Mouse (Mus musculus) thymus, adult 2 months (tissue): ENCODE results near the gene Gstm7. TPM values are rescaled to one million over a fixed set of nuclear protein-coding genes. Genes with fewer than 3 reads are reported as not detected.

Source experiments
- DNase-seq: peaks from one replicate; pipeline ENCODE4 v3.0.0; 2021
- H3K27ac ChIP-seq: fragments of 200-500 bp; 2 replicates; pipeline ENCODE4 v1.5.1; 2012; ENCODE audit warnings: low read length, control low read depth; ENCODE audit not compliant: control insufficient read depth, insufficient read depth
- H3K27me3 ChIP-seq: fragments of 200-500 bp; 2 replicates; pipeline ENCODE4 v1.6.1; 2012; ENCODE audit warnings: mild to moderate bottlenecking, low read length, moderate library complexity, mixed read lengths; ENCODE audit not compliant: control insufficient read depth, insufficient read depth
- H3K36me3 ChIP-seq: fragments of 200-500 bp; 2 replicates; pipeline ENCODE4 v1.6.1; 2012; ENCODE audit warnings: mild to moderate bottlenecking, low read length, moderate library complexity; ENCODE audit not compliant: control insufficient read depth, insufficient read depth
- H3K4me1 ChIP-seq: fragments of 200-500 bp; replicated peaks from 2 replicates; pipeline ENCODE4 v1.6.1; 2012; ENCODE audit warnings: low read length; ENCODE audit not compliant: control insufficient read depth, insufficient read depth
- H3K4me3 ChIP-seq: fragments of 200-500 bp; 2 replicates; pipeline ENCODE4 v1.5.1; 2012; ENCODE audit warnings: mild to moderate bottlenecking, low read length, control low read depth, moderate library complexity; ENCODE audit not compliant: control insufficient read depth, insufficient read depth
- CTCF ChIP-seq: fragments of 200-500 bp; IDR thresholded peaks from 2 replicates; pipeline ENCODE4 v1.5.1; 2012; ENCODE audit warnings: mild to moderate bottlenecking, control low read depth, low read length, moderate library complexity, borderline replicate concordance; ENCODE audit not compliant: control insufficient read depth, poor library complexity, insufficient read depth; ENCODE audit errors: extremely low read depth
- POLR2A ChIP-seq: fragments of 200-500 bp; IDR thresholded peaks from 2 replicates; pipeline ENCODE4 v1.6.1; 2012; ENCODE audit warnings: mild to moderate bottlenecking, low read length, control low read depth, moderate library complexity; ENCODE audit not compliant: control insufficient read depth, poor library complexity, insufficient read depth; ENCODE audit errors: extremely low read depth
- WGBS: fragments of 180-500 bp; shearing (Covaris S2); methylation state at CpG from one replicate; pipeline ENCODE4 v1.1.7; 2018; 5-methylcytosine and 5-hydroxymethylcytosine counted together
- polyA plus RNA-seq: library from polyadenylated mRNA; depleted of rRNA; stranded (reverse); fragments of >200 nt; gene quantifications from 2 replicates; pipeline ENCODE4 v1.2.3, GENCODE M21; 2012

Gstm7 gene
- polyA plus RNA-seq, 1 experiment: 5.3 TPM

- H3K4me3 ChIP-seq: no peak overlapping the region
- H3K27ac ChIP-seq: no peak overlapping the region
- TF ChIP-seq POLR2A: no peak
- peak; percentile 76; the same call in 1 of the 2 replicates for TF ChIP-seq CTCF
- H3K4me1 ChIP-seq: no peaks in the 10 kb centered on the region
- 13% methylated on average over 3 of the region's 3 CpGs for WGBS
- peak; percentile 57 for DNase-seq
- no peaks in the 10 kb centered on the region for H3K27me3 ChIP-seq
- no peaks in the 10 kb centered on the region for H3K36me3 ChIP-seq
These were observed 7.8 kb upstream of the Gstm7 start for GRCm38 (mm10) chr3:107939403-107939802.

DNA sequence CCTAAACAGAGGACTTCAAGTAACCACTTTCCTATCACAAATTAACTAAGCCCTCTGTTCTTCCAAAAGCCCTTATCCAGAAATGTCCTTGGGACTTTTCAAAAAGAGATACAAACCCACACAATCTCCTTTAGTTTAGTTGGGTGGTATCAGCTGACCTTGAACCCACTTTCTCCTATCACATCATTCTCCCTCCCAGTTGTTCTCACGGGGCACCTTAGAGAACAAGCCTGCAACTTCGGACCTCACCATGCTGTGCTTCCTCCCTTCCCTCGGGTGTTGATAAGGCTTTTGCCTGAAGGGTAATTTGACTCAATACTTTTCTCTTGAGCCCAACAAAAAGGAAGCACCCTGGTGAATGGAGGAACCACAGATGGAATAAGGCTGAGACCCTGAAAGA is 4.3 kb upstream of the Gstm7 start:
- 68% methylated on average over 3 of the region's 3 CpGs for WGBS
- H3K36me3 ChIP-seq: no peaks in the 10 kb centered on the region
- no peak for DNase-seq

GRCm38 (mm10) chr3:107935268-107935667 is 3.7 kb upstream of the Gstm7 start:
- Histone ChIP-seq H3K27me3 (no peaks in the 10 kb centered on the region), H3K27ac (no peak overlapping the region), H3K36me3 (no peaks in the 10 kb centered on the region), H3K4me1 (peaks cover 5% of the 10 kb centered on the region; the same call in 1 of the 2 replicates), H3K4me3 (no peak overlapping the region)
- DNase-seq: no peak
- WGBS: 97% methylated on average over 3 of the region's 3 CpGs
- TF ChIP-seq POLR2A (no peak), CTCF (no peak)

More for the DNA sequence above, 4.3 kb upstream of the Gstm7 start:
- no peak for TF ChIP-seq CTCF
- TF ChIP-seq POLR2A: no peak
- H3K27ac ChIP-seq: no peak overlapping the region
- H3K27me3 ChIP-seq: no peaks in the 10 kb centered on the region
- no peak overlapping the region for H3K4me3 ChIP-seq
- peaks cover 5% of the 10 kb centered on the region; the same call in 1 of the 2 replicates for H3K4me1 ChIP-seq

GRCm38 (mm10) chr3:107932128-107932527 is 511 bp upstream of the Gstm7 start:
- 91% methylated on average over 6 of the region's 6 CpGs for WGBS
- Histone ChIP-seq H3K4me3 (no peak overlapping the region), H3K4me1 (peaks cover 5% of the 10 kb centered on the region; the same call in 1 of the 2 replicates), H3K27ac (no peak overlapping the region), H3K27me3 (no peaks in the 10 kb centered on the region), H3K36me3 (no peaks in the 10 kb centered on the region)
- DNase-seq: no peak
- no peak for TF ChIP-seq CTCF
- no peak for TF ChIP-seq POLR2A

GRCm38 (mm10) chr3:107931134-107931533 is 483 bp downstream of the Gstm7 start:
- 76% methylated on average over 2 of the region's 2 CpGs for WGBS
- no peak for DNase-seq
- no peak for TF ChIP-seq CTCF
- TF ChIP-seq POLR2A: no peak
- Histone ChIP-seq H3K27ac (no peak overlapping the region), H3K36me3 (no peaks in the 10 kb centered on the region), H3K27me3 (no peaks in the 10 kb centered on the region), H3K4me1 (peaks cover 5% of the 10 kb centered on the region; the same call in 1 of the 2 replicates), H3K4me3 (peak overlapping the region; percentile 31)

GRCm38 (mm10) chr3:107929731-107930130 is 1.9 kb downstream of the Gstm7 start:
- Histone ChIP-seq H3K36me3 (no peaks in the 10 kb centered on the region), H3K27me3 (no peaks in the 10 kb centered on the region), H3K27ac (no peak overlapping the region), H3K4me3 (no peak overlapping the region), H3K4me1 (peaks cover 5% of the 10 kb centered on the region; the same call in 1 of the 2 replicates)
- TF ChIP-seq CTCF: no peak
- no peak for TF ChIP-seq POLR2A
- DNase-seq: no peak
- 96% methylated on average over 4 of the region's 4 CpGs for WGBS

- Histone ChIP-seq H3K36me3 (no peaks in the 10 kb centered on the region), H3K4me3 (no peak overlapping the region), H3K27me3 (no peaks in the 10 kb centered on the region), H3K27ac (no peak overlapping the region), H3K4me1 (peaks cover 5% of the 10 kb centered on the region; the same call in 1 of the 2 replicates)
- 87% methylated on average over 4 of the region's 4 CpGs for WGBS
- no peak for DNase-seq
- no peak for TF ChIP-seq CTCF
- no peak for TF ChIP-seq POLR2A
These were observed 2.4 kb downstream of the Gstm7 start for GRCm38 (mm10) chr3:107929243-107929642.
